Mouse (Mus musculus) C2C12 (cell line): ENCODE results near the gene Cfap65.

Source experiments
- CEBPB ChIP-seq: IDR thresholded peaks from one replicate; pipeline ENCODE4 v1.6.1; 2011; ENCODE audit warnings: low read depth, mild to moderate bottlenecking, control low read depth, moderate library complexity
- CTCF ChIP-seq: IDR thresholded peaks from one replicate; pipeline ENCODE4 v1.5.1; 2011; ENCODE audit not compliant: control insufficient read depth, insufficient read depth, insufficient read length
- MAX ChIP-seq: IDR thresholded peaks from one replicate; pipeline ENCODE4 v1.6.1; 2011; ENCODE audit warnings: mild to moderate bottlenecking, control low read depth
- MYOD1 ChIP-seq: IDR thresholded peaks from one replicate; pipeline ENCODE4 v1.6.1; 2011; ENCODE audit warnings: low read depth; ENCODE audit not compliant: control insufficient read depth, insufficient read length
- MYOG ChIP-seq: IDR thresholded peaks from one replicate; pipeline ENCODE4 v1.6.1; 2011; ENCODE audit not compliant: control insufficient read depth, insufficient read length; ENCODE audit errors: extremely low read depth
- USF1 ChIP-seq: IDR thresholded peaks from one replicate; pipeline ENCODE4 v1.6.1; 2011; ENCODE audit warnings: low read depth, mild to moderate bottlenecking, control low read depth, moderate library complexity

DNA sequence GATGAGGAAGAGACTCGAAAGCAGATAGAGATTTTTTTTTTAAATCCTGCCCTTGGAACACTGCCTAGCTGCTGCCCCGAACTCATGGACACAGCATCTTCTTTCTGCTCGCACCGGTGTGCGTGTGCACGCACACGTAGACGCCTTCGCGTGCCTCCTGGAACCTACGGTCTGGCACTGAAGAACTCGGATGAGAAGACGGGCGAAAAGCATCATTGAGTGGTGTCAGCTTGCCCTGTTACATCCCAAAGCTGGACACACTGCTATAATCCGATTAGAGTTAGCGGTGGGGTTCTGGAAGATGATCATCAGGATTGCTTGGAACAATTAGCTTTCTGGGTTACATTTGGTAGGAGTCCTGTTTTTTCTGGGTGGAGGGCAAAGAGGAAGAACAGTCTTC, 76.6 kb downstream of the Cfap65 start:
- no peak for TF ChIP-seq MAX
- TF ChIP-seq CTCF: no peak
- no peak for TF ChIP-seq MYOG
- no peak for TF ChIP-seq USF1
- no peak for TF ChIP-seq MYOD1
- TF ChIP-seq CEBPB: no peak
